Mouse (Mus musculus): ENCODE measurements at regions not wholly inside any gene's neighbourhood (a gene's known extent, or its start where the extent isn't known, plus 50 kb on each side); places are given as distances from the start of the nearest gene placed in this dataset.

GRCm38 (mm10) chr13:85570886-85571527, 282.1 kb upstream of the Rasa1 start:
- no peak for DNase-seq (ENCODE audit: low spot score in 2 of 2)

GRCm38 (mm10) chr13:85557821-85558220, 268.9 kb upstream of the Rasa1 start:
- DNase-seq (ENCODE audit: low spot score in 2 of 2): no peak

- peak; percentile 35 to 68 for DNase-seq (ENCODE audit: low spot score in 2 of 2)
These were observed 267.3 kb upstream of the Rasa1 start for GRCm38 (mm10) chr13:85556101-85556853.

- DNase-seq (ENCODE audit: low spot score in 2 of 2): no peak
These were observed 264.1 kb upstream of the Rasa1 start for GRCm38 (mm10) chr13:85553072-85553471.

- no peak for DNase-seq (ENCODE audit: low spot score in 2 of 2)
These were observed 220.7 kb upstream of the Rasa1 start for GRCm38 (mm10) chr13:85509671-85510070.

GRCm38 (mm10) chr13:85508552-85508951, 219.6 kb upstream of the Rasa1 start:
- DNase-seq (ENCODE audit: low spot score in 2 of 2): no peak

- DNase-seq (ENCODE audit: low spot score in 2 of 2): peak; percentile 15 to 59
These were observed 218.6 kb upstream of the Rasa1 start for GRCm38 (mm10) chr13:85507374-85508101.

GRCm38 (mm10) chr13:85506875-85507274, 217.9 kb upstream of the Rasa1 start:
- DNase-seq (ENCODE audit: low spot score in 2 of 2): peak in 1 of 2 experiments; percentile 18

GRCm38 (mm10) chr13:85506030-85506429, 217.1 kb upstream of the Rasa1 start:
- DNase-seq (ENCODE audit: low spot score in 2 of 2): no peak

- no peak for DNase-seq (ENCODE audit: low spot score in 2 of 2)
These were observed 216.1 kb upstream of the Rasa1 start for GRCm38 (mm10) chr13:85505046-85505445.

GRCm38 (mm10) chr13:85504001-85504400, 215.1 kb upstream of the Rasa1 start:
- DNase-seq (ENCODE audit: low spot score in 2 of 2): no peak

GRCm38 (mm10) chr13:85498696-85499095, 209.8 kb upstream of the Rasa1 start:
- no peak for DNase-seq (ENCODE audit: low spot score in 2 of 2)

GRCm38 (mm10) chr13:85484790-85485189, 195.9 kb upstream of the Rasa1 start:
- no peak for DNase-seq (ENCODE audit: low spot score in 2 of 2)

GRCm38 (mm10) chr13:85483348-85483747, 194.4 kb upstream of the Rasa1 start:
- no peak for DNase-seq (ENCODE audit: low spot score in 2 of 2)

- DNase-seq (ENCODE audit: low spot score in 2 of 2): no peak
These were observed 190.5 kb upstream of the Rasa1 start for GRCm38 (mm10) chr13:85479405-85479804.

GRCm38 (mm10) chr13:85476274-85476846, 187.4 kb upstream of the Rasa1 start:
- DNase-seq (ENCODE audit: low spot score in 2 of 2): no peak

- no peak for DNase-seq (ENCODE audit: low spot score in 2 of 2)
These were observed 182.4 kb upstream of the Rasa1 start for GRCm38 (mm10) chr13:85471340-85471739.

- no peak for DNase-seq (ENCODE audit: low spot score in 2 of 2)
These were observed 170.5 kb upstream of the Rasa1 start for GRCm38 (mm10) chr13:85459387-85459786.

- DNase-seq (ENCODE audit: low spot score in 2 of 2): no peak
These were observed 169.7 kb upstream of the Rasa1 start for GRCm38 (mm10) chr13:85458611-85459010.

- no peak for DNase-seq (ENCODE audit: low spot score in 2 of 2)
These were observed 150.7 kb upstream of the Rasa1 start for GRCm38 (mm10) chr13:85439581-85439980.

GRCm38 (mm10) chr13:85437875-85438274, 148.9 kb upstream of the Rasa1 start:
- no peak for DNase-seq (ENCODE audit: low spot score in 2 of 2)

GRCm38 (mm10) chr13:85437009-85437408, 148.1 kb upstream of the Rasa1 start:
- DNase-seq (ENCODE audit: low spot score in 2 of 2): no peak

All from spleen, postnatal 4 days (tissue).